Mouse (Mus musculus) kidney, postnatal 14 days (tissue): ENCODE measurements around the gene Usp25.

Experiments
- DNase-seq: peaks from one replicate; pipeline ENCODE4 v3.0.0; 2022; ENCODE audit warnings: mixed read lengths

Usp25 gene

GRCm38 (mm10) chr16:77034751-77035150 lies 21.2 kb downstream of the Usp25 start:
- no peak for DNase-seq

DNA sequence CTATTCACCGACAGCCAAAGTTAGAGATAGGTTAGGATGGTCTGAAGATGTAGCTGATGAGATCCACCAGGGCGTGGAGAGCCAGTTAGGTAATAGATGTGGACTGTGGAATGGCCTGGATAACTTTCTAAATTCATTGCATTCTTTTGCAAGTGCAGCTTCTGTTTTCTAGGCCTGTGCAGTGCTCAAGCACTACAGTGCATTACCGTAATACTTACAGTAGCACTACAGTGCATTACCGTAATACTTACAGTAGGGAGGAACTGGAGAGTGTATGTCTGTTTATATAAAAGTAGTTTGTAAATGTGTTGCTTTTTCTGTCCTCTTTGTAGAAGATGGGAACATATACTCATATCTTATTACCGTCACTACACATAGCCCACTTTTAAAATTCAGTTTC lies 28.1 kb downstream of the Usp25 start:
- no peak for DNase-seq

- no peak for DNase-seq
Observed at GRCm38 (mm10) chr16:77043499-77043898, 30.0 kb downstream of the Usp25 start.

DNA sequence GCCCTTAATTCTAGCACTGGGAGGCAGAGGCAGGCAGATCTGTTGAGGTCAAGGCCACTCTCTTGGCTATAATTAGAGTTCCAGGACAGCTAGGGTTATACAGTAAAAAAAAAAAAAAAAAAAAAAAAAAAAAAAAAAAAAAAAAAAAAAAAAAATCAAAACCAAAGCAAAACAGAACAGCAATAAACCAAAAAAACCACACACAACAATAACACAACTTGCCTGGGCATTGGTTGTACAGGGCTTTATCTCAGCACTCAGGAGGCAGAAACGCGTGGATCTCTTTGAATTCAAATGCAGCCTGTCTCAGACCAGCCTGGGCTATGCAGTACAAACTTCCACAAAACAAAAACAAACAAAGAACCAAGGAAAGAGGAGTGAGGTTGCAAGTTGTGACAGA lies 40.7 kb downstream of the Usp25 start:
- DNase-seq: no peak

- DNase-seq: no peak
Observed at GRCm38 (mm10) chr16:77055519-77056159, 42.1 kb downstream of the Usp25 start.

- no peak for DNase-seq
Observed at GRCm38 (mm10) chr16:77056160-77056520, 42.6 kb downstream of the Usp25 start.

- DNase-seq: no peak
Observed at GRCm38 (mm10) chr16:77058567-77058966, 45.1 kb downstream of the Usp25 start.

GRCm38 (mm10) chr16:77060166-77060565 lies 46.7 kb downstream of the Usp25 start:
- DNase-seq: peak; percentile 10

DNA sequence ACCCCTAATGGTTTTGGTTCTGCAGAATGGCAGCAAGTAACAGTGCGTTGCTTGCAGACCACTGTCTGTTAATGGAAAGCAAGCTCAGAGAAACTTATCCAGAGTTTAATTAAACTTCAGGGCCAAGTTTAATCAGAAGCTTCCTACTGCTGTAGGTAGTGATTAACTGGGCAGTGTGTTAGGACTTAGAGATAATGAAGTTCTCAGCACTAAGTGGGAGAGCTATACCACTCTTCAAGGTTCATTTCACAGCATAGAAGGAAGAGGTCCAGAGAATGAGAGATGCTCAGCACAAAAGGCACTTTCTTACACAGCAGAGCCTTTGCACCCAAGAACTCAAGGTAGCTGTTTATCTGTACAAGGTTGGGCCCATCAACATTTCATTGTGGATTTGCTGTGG lies 50.4 kb downstream of the Usp25 start:
- no peak for DNase-seq

DNA sequence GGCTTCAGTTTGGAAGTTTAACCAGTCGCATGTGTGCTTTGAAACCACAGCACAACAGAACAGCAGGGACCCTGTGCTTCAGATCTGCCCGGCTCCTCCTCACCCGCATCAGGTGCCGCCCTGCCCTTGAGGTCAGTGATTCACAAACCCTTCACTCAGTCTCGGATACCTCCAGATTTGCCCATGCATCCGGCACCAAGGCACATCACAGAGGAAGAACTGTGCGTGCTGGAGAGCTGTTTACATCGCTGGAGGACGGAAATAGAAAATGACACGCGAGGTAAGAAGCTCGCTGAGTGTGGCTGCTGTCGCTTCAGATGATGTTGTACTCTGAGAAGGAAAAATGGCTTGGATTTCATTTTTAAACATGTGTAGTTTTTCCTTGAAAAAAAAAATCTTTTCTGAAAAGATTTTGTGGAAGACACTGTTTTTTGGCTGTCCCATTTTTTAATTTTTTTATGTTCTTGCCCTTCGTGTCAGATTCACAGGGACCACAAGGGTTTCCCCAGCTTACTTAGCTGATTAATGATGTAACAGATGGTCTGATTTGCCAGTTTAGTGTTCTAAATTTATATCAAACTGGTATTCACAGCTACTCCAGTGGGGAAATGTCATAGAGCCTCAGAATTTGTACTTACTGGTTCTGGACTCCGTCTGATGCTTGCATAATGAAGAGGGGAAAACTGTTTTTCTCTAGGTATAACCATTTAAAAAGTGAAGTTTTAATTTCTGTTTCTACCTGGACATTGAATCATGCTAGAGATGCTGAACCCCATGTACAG lies 63.6 kb downstream of the Usp25 start:
- DNase-seq: no peak

DNA sequence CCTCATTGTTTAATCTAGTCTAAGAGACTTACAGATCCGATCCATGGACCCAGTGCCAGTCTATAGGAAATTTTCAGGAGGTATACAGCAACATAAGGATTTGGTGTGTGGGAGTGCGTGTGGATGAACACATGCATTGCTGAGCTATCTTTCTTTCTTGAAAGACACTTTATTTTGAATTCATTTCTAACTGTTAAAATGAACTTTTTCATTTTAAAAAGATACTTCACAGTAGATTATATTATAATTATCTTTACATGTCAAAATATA lies 64.2 kb downstream of the Usp25 start:
- DNase-seq: no peak

DNA sequence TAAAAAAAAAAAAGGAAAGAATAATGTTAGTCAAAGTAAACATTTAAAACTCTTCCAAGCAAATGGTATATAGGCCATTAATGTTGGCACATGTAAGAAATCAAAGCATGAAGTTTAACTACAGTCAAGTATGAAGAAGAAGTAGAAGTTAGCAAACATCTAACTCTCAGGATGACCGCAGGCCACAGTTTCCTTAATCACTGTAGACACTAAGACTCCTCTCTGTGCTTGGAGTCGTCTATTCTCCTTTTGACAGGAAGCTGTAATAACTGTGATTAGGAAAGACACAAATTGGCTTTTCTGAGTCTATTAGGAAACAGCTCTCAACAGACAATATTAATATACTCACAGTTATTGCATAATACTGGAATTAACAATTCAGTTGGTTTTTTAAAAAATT lies 70.6 kb downstream of the Usp25 start:
- no peak for DNase-seq

GRCm38 (mm10) chr16:77089806-77090205 lies 76.3 kb downstream of the Usp25 start:
- no peak for DNase-seq

- peak; percentile 7 for DNase-seq
Observed at GRCm38 (mm10) chr16:77093526-77093925, 80.0 kb downstream of the Usp25 start.

DNA sequence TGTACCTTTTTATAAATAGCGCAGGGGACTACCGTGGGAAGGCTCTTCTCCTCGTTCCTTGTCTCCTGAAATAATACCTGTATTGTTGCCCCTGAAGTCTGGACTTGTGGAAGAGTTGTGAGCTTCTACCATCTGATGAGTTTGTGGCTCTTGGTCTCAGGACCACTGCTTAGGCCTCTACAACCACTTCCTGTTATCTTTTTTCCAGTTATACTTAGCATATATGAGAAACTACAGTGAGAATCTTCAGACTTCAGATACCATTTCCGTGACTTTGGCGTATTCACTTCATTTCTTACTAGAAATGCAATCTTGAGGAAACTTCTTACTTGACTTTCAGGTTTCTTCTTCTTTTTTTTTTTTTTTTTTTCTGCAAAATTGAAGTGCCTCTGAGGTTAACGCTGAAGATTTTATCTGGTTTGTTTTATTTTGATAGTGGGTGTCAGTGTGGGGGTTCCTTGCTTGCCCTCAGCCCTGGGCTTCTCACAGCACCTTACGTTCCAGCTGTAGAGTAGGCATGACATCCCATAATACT lies 81.6 kb downstream of the Usp25 start:
- DNase-seq: no peak

- DNase-seq: peak; percentile 71
Observed at GRCm38 (mm10) chr16:77099018-77099869, 85.7 kb downstream of the Usp25 start.

GRCm38 (mm10) chr16:77103637-77104264 lies 90.2 kb downstream of the Usp25 start:
- DNase-seq: no peak

GRCm38 (mm10) chr16:77111268-77111667 lies 97.8 kb downstream of the Usp25 start:
- DNase-seq: no peak

GRCm38 (mm10) chr16:77125908-77126307 lies 112.4 kb downstream of the Usp25 start:
- no peak for DNase-seq

DNA sequence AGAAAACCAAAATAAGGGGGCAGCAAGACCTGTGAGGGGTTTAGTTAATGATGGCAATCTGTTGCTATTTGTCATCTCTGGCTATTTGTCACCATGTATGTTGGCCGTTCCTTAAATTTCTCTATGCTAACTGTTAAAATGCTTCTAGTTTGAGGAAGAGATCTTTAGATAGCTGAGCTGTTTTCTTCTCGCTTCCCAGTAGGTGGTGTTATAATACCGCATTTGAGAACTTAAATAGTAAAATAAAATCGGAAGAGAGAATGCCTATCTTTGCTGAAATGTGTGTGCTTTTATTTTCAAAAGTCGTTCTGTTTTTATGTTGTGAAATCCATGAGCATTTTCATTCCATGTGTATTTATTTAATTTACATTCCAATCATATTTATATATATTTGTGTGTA lies 115.2 kb downstream of the Usp25 start:
- DNase-seq: no peak

- DNase-seq: no peak
Observed at GRCm38 (mm10) chr16:77133055-77133454, 119.5 kb downstream of the Usp25 start.

DNA sequence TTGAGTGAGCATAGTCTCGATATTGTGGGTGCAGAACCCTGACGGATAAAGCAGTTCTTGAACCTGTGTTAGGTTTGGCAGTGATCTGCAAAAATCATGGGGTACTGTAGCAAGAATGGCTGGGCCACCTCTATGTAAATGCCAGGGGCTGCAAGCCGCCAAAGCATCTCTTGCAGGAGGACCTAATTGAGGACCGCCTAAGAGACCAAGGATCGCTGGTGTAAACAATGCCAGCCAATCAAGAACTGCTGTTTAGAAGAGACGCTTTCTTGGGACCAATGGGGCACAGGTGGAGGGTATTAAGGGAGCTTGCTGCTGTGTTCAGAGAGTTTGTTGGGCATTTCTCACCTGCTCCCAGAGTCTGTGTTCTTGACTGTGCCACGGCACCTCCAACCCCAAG lies 127.1 kb downstream of the Usp25 start:
- DNase-seq: no peak

DNA sequence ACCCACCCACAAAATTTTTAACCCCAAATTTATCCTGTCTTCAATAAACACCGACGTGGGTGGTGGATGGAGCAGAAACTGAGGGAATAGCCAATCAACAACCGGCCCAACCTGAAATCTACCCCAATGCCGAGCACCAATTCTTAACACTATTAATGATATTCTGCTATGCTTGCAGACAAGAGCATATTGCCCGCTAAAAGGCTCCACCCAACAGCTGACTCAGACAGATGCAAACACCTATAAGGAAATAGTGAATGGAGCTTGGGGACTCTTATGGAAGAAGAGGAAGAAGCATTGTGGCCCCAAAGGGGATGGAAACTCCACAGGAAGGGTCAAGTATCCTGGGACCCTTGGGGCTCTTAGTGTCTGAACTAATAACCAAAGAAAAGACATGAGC lies 133.3 kb downstream of the Usp25 start:
- no peak for DNase-seq
